Mouse (Mus musculus): ENCODE measurements at regions not wholly inside any gene's neighbourhood (a gene's known extent, or its start where the extent isn't known, plus 50 kb on each side); places are given as distances from the start of the nearest gene placed in this dataset.

DNA sequence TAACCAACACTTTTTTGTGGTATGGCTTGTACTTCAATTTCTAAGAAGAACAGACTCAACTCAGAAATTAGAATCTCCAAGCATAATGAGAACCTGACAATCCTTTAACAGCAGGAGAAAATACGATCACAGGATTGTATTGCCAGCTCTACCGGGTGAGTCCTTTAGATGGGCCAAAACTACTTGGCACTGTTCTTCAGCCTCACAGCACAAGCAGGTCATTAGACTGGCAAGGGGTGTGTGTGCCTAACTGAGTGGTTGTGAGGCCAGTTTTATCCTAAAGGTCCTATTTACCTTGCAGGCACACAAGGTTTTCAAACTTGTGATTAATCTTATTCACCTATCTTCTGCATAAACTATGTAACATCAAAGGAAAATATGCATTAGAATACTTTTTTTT is 760.5 kb downstream of the Defb40 start:
- TF ChIP-seq GATA1 (IDR thresholded peaks at IDR 0.05; ENCODE audit: borderline replicate concordance, low read length) (no peak), FLI1 (IDR thresholded peaks at IDR 0.05; ENCODE audit: low read length) (no peak)

All from megakaryocyte, embryonic 14.5 days (primary cell).